Mouse (Mus musculus) gastrocnemius, adult 8-10 months (tissue): Measurements from ENCODE around the gene Lrrn4cl. TPM values are rescaled to one million over a fixed set of nuclear protein-coding genes. Genes with fewer than 3 reads are reported as not detected.
"Not testable (repeated sequence)": the region's sequence is repeated elsewhere in the genome, so short reads cannot be mapped to it uniquely, and the experiment has no call there.

Experiments
- DNase-seq, 2 experiments: peaks; one replicate each; pipeline ENCODE4 v3.0.0; 2022; ENCODE audit warnings: low spot score in 2 of 2
- total RNA-seq, 4 experiments: library from RNA; stranded (reverse); gene quantifications; 2 replicates each; pipeline ENCODE4 v1.2.4; 2022

The Lrrn4cl gene
- total RNA-seq, 4 experiments from 2014 or later, result 5.3 to 8.8 (median 7.0) TPM

GRCm38 (mm10) chr19:8838041-8838730 lies 12.4 kb upstream of the Lrrn4cl start:
- no peak for DNase-seq

GRCm38 (mm10) chr19:8839103-8839907 lies 11.3 kb upstream of the Lrrn4cl start, which contains the start of gene Gng3:
Gene Gng3 (minus strand): TSS chr19:8839194.
- DNase-seq, result no peak

- peak in 1 of 2 experiments; percentile 48 for DNase-seq
Observed at GRCm38 (mm10) chr19:8839908-8840791, 10.4 kb upstream of the Lrrn4cl start.

DNA sequence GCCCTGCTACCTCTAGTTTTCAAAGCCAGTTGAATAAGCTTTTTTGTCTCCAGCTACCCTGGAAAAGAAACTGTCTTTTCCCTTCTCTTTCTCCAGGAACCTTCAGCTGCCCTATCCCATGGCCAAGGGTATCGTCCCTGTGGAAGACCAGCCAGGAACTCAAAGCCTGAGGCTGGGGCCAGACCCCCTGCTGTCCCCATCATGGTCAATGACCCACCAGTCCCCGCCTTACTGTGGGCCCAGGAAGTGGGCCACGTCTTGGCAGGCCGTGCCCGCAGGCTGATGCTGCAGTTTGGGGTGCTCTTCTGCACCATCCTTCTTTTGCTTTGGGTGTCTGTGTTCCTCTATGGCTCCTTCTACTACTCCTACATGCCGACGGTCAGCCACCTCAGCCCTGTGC lies 9.6 kb upstream of the Lrrn4cl start:
- no peak for DNase-seq

DNA sequence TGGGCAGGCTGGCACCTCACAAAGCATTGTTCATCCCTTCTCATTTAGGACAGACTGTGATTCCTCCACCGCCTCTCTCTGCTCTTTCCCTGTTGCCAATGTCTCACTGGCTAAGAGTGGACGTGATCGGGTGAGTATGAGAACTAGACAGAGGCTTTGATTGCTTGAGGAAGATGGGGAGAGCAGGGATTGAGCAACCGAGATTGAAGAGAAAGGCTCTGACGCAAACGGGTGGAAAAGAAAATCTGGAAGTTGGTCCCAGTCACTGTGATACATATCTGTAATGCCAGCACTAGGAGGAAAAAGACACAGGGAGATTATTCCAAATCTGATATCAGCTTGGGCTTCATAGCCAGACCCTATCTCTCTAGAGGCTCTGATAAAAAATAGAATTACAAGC lies 7.6 kb upstream of the Lrrn4cl start:
- DNase-seq, result no peak

GRCm38 (mm10) chr19:8844371-8845129 lies 6.0 kb upstream of the Lrrn4cl start:
- DNase-seq, result peak; percentile 59 to 61

- DNase-seq, result no peak
Observed at GRCm38 (mm10) chr19:8848356-8848755, 2.2 kb upstream of the Lrrn4cl start.

GRCm38 (mm10) chr19:8851639-8852038 lies 1.1 kb downstream of the Lrrn4cl start:
- no peak for DNase-seq

DNA sequence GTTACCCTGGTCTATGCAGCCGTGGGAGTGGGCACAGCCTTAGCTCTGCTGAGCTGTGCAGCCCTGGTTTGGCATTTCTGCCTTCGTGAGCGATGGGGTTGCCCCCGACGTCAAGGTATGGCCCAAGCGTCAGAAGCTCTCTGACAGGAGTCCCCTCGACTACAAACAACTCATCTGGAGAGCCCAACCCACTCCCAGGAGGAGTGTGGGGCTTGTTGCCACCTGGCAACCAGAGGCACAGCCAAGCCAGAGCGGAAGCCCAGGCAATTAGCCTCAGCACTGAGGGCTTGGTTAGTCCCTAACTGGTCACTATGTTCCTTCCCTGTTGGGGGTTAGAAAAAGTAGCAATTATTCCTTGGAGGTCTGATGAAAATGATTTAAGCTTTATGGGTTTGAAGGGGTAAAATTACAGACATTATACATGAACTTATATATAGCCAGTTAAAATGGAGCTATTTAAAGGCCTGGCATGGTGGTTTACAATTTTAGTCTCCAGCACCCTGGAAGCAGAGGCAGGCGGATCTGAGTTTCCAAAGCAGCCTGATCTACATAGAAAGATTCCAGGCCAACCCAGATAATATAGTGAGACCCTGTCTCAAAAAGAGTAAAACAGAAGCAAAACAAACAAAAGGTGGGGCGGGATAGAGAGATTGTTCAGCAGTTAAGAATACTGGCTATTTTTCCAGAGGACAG lies 1.8 kb downstream of the Lrrn4cl start:
- peak; percentile 67 to 68 for DNase-seq

DNA sequence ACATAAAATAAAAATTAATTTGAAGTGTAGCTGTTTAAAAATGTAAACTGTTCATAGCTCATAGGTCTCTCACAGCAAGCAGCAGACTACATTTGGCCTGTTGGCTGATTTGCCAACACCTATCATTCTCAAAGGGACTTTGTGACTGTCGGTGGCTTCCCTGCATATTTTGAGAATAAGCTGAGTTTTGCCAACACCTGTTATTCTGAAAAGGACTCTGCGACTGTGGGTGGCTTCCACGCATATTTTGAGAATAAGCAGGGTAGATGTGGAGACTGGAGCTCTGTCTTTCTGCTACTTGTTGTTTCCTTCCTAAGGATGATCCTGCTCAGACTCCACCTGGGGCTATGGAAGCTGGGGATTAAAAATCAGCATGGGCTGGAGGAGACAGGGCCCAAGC lies 2.5 kb downstream of the Lrrn4cl start:
- no peak for DNase-seq

DNA sequence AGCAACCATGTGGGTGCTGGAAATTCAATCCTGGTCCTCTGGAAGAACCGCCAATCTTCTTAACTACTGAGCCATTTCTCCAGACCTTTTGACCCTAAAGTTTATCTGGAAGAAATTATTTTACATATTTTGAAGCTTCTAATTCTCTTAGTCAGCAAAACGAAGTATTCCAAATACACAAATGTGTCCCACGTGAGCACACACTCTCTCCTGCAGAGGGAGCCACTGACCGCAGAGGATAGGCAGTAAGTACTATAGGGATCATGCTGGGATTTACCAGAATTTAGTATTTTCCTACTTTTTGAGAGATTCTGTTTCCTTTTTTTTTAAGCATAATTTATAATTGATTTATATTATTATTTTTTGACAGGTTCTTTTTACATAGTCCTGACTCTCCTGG lies 7.1 kb downstream of the Lrrn4cl start:
- DNase-seq, result no peak

DNA sequence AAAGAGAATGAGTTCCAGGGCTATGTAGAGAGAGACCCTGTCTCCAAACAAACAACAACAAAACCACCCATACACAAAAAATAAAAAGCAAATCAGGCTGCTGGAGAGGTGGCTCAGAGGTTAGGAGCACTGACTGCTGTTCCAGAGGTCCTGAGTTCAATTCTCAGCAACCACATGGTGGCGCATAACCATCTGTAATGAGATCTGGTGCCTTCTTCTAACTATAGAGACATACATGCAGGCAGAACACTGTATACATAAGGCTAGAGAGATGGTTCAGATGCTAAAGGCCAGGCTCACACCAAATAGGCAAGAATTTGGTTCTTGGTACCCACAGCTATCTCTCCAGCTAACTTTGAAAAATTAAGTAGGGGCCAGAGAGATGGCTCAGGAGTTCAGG lies 8.4 kb downstream of the Lrrn4cl start:
- DNase-seq, result no peak

DNA sequence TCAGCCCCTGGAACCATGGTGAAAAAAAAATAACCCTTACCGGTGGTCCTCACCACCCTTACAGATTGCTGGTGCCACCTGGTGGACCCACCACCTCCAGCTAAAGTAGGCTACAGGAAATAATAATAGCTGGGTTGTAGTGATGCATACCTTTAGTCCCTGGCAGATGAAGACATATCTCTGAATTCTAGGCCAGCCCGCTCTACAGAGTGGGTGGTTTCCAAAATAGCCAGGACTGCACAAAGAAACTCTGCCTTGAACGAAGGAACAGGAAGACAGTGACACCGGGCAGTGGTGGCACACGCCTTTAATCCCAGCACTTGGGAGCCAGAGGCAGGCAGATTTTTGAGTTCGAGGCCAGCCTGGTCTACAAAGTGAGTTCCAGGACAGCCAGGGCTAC lies 13.7 kb downstream of the Lrrn4cl start:
- no peak for DNase-seq

- DNase-seq, result not testable (repeated sequence)
Observed at GRCm38 (mm10) chr19:8870381-8870780, 19.8 kb downstream of the Lrrn4cl start.

DNA sequence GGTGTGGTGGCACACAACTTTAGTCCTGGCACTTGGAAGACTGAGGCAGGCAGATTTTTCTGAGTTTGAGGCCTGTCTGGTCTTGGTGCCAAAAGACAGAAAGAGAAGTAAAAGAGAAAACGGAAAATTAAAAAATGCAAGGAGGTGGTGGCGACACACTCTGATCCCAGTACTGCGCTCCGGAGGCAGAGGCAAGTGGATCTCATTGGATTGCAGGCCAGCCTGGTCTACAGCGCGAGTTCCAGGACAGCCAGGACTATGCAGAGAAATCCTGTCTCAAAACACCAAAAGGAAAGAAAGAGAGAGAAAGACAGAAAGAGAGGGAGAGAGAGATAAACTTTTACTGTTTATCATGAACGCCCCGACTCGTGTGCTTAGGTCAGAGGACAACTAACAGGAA lies 20.3 kb downstream of the Lrrn4cl start:
- DNase-seq, result no peak

DNA sequence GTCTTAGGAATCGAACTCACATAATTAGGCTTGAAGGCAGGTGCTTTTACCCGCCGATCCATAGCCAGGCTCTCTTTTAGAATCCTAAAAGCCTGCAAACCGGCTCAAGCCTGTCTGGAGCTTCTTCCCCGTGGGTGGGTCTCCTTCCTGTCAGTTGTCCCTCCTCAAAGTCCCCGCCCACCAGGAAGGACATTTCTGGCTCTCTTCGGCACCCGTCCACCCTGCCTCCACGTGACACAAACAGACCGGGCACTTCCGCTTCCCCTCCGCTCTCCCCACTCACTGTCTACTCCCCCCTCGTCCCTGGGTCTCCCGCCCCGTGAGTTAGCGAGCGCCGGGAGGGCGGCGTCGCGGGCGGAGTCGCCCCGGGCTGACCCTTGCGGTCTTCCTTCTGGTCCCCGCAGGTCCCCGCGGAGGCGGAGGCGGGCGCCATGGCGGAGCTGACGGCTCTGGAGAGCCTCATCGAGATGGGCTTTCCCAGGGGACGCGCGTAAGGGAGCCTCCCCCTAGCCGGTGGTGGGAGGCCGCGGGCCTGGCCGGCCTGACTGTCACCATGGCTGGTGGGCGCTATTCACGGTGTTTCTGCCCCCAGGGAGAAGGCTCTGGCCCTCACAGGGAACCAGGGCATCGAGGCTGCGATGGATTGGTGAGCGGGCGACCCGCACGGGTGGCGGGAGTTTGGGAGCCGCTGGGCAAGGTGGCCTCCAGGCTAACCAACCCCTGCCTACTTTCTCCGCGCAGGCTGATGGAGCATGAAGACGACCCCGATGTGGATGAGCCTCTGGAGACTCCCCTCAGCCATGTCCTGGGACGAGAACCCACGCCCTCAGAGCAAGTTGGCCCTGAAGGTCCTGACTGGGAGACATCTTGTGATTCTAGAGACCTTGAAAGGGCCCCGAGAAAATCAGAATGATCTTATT lies 21.0 kb downstream of the Lrrn4cl start, which contains the start of gene Ubxn1:
TSS of gene Ubxn1 (plus strand) at position 230 of the 920 bp plus-strand sequence.
- DNase-seq, result peak; percentile 95 to 96

DNA sequence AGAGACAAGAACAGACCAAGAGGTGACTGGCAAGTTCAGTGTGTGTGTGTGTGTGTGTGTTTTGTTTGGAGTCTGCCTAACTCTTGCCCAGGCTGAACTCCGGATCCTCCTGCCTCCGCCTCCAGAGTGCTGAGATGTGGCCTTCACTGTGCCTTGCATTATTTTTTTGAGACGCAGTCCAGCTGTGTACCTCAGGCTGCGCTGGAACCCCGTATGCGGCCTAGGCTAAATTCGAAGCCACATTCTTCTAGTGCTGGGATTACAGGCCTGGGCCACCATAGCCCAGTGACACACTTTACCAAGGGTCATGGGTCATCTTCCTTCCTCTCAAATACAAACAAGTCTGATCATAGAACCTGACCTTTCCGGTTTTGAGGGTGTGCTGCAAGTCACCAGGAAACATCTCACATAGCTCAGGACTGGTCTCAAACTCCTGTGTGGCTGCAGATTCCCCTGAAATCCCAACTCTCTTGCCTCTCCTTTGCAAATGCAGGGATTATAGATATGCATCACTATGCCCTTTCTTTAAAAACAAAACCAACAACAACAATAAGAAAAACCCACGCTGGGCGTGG lies 21.8 kb downstream of the Lrrn4cl start:
- no peak for DNase-seq

DNA sequence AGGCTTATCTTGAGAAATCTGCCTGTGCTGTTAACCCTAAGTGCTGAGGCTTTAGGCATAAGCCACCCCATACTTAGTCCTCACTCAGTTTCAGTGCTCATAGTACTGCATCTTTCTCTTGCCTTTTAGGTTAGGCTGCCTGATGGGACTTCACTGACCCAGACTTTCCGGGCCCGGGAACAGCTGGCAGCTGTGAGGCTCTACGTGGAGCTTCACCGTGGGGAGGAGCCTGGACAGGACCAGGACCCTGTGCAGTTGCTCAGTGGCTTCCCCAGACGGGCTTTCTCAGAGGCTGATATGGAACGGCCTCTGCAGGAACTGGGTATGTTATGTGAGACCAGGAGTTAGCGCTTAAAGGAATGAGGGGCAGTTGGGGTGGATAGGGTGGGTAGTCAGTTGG lies 24.5 kb downstream of the Lrrn4cl start:
- no peak for DNase-seq
